Mouse (Mus musculus) spleen, adult 18-20 months (tissue): ENCODE measurements at regions not wholly inside any gene's neighbourhood (a gene's known extent, or its start where the extent isn't known, plus 50 kb on each side); places are given as distances from the start of the nearest gene placed in this dataset.

Source experiments
- DNase-seq, 2 experiments: peaks; one replicate each; pipeline ENCODE4 v3.0.0; 2022; ENCODE audit warnings: mixed read lengths in 2 of 2

GRCm38 (mm10) chr17:47221068-47221796, 147.5 kb upstream of the Mrps10 start:
- DNase-seq, result no peak

DNA sequence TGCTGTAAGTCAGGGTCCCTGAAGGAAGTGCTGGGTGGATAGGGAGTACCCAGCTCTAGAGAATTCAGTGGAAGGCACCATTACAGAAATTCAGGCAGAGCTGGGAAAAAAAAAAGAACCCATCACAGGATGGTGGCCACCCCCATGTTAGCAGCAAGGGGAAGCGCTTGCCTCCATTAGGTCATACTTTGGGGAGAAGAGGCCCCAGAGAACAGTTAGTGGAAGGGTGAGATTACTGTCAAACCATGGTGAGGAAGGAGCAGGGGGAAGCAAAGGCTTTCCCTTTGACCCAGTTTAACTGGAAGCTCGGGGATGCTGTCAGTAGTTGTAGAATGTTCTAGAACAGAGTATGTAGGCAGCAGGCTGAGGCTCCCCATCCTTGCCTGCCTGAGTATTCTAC, 148.8 kb upstream of the Mrps10 start:
- no peak for DNase-seq

DNA sequence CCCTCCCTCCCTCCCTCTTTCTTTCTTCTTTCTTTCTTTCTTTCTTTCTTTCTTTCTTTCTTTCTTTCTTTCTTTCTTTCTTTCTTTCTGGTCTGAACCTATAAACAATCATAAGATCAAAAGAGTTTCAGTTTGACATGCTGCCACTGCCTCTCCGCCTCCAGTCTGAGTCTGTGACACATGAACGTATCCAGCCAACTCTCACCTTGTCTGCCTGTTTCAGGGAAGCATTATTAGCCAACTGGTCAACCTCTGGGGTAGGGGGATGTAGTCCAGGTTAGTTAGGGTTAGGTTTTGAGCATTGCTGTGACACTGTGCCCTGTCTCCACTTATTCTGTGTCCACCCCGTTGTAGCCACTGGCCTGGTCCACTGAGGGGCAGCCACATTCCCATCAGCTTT, 152.2 kb upstream of the Mrps10 start:
- no peak for DNase-seq

DNA sequence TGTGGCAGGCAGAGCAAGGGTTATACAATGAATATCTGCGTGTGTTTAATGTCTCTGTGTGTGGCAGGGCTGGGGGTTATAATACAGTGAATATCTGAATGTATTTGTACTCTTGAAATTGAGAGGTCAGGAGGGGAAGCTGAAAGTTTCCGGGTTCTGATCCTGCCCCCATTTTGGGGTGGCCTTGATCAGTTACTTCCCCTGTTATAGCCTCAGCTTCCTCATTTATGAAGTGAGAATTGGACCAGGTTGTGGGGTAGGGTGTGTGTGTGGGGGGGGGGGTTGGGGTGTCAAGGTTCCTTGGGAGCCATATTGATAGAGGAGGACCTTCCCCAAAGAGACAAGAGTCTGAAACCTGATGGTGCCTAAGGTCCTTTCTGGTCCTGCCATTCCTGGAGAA, 152.8 kb upstream of the Mrps10 start:
- no peak for DNase-seq

DNA sequence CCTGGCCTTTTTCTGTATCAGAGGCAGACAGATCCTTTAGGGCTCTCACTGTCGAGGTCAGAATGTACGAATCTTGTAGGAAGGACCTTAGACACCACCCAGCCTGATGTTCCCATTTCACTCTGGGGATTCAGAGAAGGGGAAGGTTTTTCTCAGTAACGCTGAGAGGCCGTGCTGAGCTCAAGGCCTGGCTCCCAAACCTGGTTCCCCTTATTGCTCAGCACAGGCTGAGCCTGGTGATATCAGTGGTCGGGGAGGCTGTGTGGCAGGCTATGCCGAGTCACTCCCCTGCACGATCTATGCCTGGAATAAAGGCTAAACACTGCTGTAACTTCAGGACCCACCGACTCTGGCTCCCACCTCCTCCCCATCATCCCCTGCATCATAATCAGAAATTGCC, 154.6 kb upstream of the Mrps10 start:
- DNase-seq, result no peak

DNA sequence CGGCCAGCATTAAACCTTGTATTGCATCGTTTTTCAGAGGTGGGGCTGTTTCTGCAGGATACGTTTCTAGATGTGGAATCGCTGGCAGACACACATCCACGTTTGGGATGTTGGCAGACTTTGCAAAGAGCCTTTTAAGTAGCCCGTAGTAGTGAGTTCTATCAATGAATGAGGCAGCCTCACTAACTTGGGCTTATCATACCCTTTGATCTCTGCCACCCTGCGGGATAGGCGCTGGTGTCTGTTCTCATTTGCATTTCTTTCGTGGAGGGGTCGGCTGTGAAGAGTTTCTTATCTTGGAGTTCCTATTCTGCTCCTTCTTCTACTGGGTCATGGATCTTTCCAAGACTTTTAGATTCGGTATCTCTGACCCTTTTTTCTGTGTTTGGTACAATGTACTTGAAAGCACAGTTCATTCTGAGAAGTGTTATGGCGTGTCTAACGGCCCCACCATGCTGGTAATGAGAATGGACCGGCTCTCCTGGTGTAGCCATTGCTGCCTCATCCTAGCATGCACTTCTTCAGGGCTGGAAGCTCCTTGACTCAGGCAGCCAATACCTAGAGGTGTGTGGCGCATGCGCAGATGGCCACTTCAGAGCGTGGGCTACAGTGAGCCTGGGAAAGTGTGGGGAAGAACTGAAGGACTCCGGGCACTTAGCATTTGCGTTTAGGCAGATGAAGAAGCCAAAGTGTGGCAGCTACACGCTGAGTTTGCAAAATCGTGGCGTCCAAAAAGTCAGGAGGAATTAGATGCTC, 158.1 kb upstream of the Mrps10 start:
- DNase-seq, result no peak

DNA sequence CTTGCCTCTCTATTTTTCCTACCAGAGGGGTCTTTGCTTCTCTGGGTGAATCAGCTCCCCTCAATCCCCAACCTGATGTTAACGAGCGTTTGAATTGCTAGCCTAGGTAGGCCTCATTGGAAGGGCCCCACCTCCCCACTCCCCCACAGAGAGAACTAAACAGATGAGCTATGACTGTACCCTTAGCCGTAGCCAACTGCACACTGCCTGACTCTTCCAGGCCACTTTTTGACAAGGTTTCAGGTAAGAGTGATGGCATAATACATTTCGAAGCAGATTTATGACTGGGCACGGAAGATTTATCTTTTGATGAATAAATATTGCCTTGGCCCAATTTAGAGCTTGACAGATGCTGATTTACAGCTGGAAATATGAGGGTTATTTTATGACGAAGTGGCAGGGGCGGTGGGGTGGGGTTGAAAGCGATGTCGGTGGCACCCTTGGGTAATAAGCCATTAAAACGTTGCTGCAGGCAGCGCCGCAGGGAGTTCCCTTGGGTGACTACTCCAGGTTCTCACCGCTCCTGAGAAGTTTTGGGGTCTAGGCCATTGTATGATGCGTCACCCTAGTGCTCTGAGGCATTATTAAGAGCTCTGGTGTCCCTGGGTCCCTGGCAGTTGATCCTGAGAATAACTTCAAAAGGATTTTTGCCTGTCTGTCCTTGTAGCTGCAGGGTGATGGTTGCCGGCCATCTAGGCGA, 159.7 kb upstream of the Mrps10 start:
- DNase-seq, result no peak

DNA sequence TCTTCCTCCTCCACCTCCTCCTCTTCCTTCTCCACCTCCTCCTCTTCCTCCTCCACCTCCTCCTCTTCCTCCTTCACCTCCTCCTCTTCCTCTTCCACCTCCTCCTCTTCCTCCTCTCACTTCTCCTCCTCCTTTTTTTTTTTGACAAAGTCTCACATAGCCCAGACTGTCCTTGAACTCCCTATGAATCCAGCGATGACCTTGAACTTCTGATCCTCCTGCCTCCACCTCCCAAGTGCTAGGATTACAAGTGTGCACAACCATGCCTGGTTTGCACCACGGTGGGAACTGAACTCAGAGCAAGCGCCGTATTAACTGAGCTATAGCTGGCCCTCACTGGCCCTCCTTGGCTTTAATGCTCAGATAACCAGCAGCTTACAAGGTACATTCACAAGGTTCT, 161.2 kb upstream of the Mrps10 start:
- DNase-seq, result no peak

DNA sequence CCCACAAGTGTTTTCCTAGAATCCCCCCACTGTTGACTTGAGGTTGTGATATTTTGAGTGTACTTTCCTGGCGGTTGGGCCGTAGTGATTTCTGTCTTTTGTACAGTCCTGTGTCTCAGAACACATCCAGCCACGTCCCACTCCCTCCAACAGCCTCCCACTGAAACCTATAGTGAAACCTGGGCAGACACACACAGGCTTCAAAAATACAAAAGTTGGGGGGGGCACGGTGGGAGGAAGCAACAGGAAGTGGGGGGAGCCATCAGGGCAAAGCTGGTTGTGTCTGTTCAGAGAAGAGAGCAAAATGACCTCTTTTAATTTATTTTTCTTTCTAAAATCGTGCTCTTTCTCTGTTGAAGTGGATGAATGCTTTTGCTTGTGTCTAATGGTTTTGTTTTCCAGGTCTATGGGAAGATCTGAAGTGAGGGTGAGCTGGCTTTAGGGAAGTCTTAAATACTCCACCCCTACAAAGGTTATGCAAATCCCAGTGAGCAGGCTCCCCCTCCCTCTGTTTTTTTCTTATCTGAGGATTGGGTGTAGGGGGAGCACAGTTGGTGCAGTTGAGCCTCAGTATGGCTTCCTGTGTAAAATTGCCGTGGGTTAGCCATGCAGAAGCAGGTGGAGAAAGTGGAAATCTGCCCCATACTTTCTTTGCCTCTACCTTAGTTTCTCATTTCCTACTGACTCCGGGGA, 164.1 kb upstream of the Mrps10 start:
- no peak for DNase-seq

DNA sequence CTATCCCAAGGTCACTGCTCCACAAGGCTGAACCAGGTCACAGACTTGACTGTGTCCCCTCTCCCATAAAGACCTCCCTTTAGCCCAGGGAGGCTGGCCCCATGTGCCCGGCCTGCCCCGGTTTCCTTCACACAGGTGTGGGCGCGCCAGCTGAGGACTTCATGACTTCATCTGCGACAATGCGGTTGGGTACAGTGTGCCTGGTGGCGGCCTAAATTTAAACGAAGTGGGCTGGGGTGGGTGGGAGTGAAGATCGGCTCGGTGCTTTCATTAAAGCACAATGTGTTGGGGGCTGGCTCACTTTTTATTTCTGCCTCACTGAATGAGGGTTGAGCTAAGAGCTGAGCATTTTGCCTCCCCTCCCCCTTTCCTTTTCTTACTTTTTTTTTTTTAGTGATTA, 169.5 kb upstream of the Mrps10 start:
- DNase-seq, result no peak

DNA sequence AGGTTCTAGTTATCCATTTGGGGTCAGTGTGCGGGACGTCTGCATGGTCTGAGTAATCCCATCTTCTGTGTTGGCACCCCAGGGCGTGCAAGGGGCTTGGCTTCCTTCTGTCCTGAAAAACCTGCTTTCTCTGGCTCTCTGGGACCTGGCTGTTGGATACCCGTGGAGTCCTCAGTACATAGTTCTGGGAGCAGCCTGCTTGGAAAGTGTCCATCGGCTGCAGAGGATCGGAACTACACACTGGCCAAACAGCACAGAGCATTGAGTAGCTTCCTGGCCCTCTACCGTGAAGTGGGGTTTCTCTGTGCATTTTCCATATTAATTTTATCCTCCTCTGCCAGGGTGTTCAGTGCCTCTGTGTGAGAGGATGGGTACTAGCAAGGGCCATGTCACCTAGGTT, 170.7 kb upstream of the Mrps10 start:
- DNase-seq, result no peak

- no peak for DNase-seq
Measured at GRCm38 (mm10) chr17:47196992-47197391, 171.7 kb upstream of the Mrps10 start.

DNA sequence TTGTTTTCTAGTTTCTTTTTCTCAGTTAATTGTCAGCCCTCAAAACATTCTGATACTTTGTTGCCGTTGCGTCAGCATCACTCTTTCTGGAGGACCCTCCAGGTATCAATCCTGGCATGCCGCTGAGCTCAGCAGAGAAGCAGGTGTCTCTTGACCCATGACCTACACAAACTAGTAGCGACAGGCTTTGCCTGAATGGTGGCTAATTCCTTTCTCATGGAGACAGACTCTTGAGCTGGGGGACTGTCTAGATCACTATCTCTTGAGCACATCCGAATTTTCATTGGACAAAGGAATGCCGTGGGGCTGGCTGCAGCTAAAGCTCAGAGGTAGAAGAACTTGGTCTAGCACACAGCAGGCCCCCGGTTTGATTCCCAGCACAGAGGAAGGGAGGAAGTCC, 172.7 kb upstream of the Mrps10 start:
- DNase-seq, result no peak

- no peak for DNase-seq
Measured at GRCm38 (mm10) chr17:47194463-47195012, 174.1 kb upstream of the Mrps10 start.

DNA sequence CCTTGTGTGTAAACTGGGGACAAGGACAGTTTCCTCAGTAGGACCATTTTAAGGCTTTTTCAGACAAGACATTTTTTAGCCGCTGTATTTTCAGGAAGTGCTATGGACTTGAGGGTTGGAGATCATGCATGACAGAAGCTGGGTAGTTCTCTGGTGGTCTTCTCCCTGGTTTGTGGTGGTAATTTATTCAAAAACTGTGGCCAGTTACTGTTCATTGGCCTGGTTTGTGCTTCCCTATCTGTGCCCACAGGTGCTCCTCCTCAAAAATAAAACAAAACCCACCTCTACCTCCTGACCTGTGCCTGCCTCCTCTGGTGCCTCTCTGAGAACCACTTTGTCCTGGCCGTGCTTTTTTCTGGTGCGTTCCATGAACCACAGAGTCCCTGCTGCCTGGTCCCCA, 177.3 kb upstream of the Mrps10 start:
- DNase-seq, result no peak

- DNase-seq, result no peak
Measured at GRCm38 (mm10) chr17:47189770-47190169, 178.9 kb upstream of the Mrps10 start.

- DNase-seq, result no peak
Measured at GRCm38 (mm10) chr17:47184148-47184547, 173.8 kb upstream of the Ubr2 start.

GRCm38 (mm10) chr17:47182118-47182517, 171.8 kb upstream of the Ubr2 start:
- no peak for DNase-seq

- DNase-seq, result no peak
Measured at GRCm38 (mm10) chr17:47179410-47179809, 169.1 kb upstream of the Ubr2 start.

DNA sequence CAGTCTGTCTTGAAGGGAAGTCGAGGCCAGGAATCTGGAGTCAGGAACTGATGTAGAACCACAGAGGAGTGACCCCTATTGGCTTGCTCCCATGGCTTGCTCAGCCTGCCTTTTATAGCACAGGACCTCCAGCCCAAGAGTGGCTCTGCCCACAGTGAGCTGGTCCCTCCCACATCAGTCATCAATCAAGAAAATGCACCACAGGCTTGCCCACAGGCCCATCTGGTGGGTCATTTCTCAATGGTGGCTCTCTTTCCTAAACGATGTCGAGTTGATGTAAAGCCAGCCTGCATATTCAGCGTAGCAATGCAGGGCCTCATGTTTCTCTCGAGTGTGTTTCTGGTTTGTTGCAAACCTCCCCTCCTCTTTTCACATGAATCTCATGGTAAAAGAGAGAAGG, 168.3 kb upstream of the Ubr2 start:
- no peak for DNase-seq

DNA sequence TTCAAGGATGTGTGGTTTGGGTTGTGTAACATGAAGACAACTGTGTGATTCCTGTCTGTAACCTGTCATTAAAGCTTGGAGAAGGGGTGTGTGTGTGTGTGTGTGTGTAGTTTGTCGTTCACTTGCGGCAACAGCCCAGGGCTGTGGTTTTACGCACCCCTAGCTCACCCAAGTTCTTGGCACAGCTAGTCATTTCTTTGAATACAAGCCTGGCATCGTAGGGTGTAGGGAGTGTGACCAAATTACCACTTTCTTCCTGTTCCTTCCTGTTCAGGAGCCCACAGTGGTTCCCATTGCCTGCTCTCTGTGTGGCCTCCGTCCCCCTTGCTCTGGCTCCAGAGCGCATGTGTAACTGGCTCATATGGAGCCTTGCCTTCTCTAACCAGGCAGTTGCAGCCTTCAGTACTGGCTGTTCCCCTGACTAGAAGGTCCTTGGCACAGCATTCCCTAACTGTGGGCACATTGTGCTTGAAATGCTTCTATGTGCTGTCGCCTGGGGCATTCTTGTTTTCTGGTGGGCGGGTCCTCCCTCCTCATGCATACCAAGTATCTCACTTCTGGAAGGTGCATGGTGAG, 167.4 kb upstream of the Ubr2 start:
- DNase-seq, result no peak

- DNase-seq, result no peak
Measured at GRCm38 (mm10) chr17:47176328-47176727, 166.0 kb upstream of the Ubr2 start.

DNA sequence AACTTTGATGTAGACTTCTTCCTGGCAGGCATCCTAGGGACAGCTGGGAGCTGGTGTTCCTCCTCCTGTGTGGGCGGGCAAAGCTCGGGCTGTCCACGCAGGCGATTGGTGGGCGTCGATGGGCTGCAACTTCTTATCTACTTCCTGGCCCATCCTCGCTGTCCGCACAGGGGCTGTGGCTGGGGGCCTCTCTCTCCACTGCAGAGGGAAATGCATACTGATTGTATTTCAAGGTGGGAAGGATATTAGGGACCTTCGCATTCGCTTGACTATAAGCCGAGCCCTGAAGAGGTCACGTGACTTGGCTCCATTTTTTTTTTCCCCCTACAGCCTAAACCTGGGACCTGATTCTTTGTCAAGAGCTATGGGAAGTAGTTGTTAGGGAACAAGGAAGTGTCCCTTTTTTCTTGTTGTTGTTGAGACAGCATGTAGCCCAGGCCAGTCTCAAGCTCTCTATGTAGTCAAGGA, 164.4 kb upstream of the Ubr2 start:
- peak; percentile 25 to 32 for DNase-seq
